Mouse (Mus musculus) E14TG2a.4 (cell line): Measurements from ENCODE around the gene Frmd6.

ENCODE experiments used
- H3K27me3 ChIP-seq: 2 replicates; pipeline ENCODE4 v1.6.1; 2014; ENCODE audit warnings: low read length, control low read depth; ENCODE audit not compliant: insufficient read depth
- H3K36me3 ChIP-seq: 2 replicates; pipeline ENCODE4 v1.6.1; 2014; ENCODE audit warnings: low read length, control low read depth; ENCODE audit not compliant: insufficient read depth
- H3K4me1 ChIP-seq: replicated peaks from 2 replicates; pipeline ENCODE4 v1.6.1; 2014; ENCODE audit warnings: low read depth, low read length, control low read depth
- H3K4me3 ChIP-seq: replicated peaks from 2 replicates; pipeline ENCODE4 v1.5.1; 2014; ENCODE audit warnings: mild to moderate bottlenecking, low read length
- H3K9me3 ChIP-seq: 2 replicates; pipeline ENCODE4 v1.6.1; 2014; ENCODE audit warnings: low read length, control low read depth
- CTCF ChIP-seq: conservative IDR thresholded peaks from 2 replicates; pipeline ENCODE4 v1.5.1; 2014; ENCODE audit warnings: low read length
- NANOG ChIP-seq: IDR thresholded peaks from 2 replicates; pipeline ENCODE4 v1.6.1; 2014; ENCODE audit warnings: borderline replicate concordance, low read length, mixed read lengths
- POU5F1 ChIP-seq: IDR thresholded peaks from 2 replicates; pipeline ENCODE4 v1.6.1; 2014; ENCODE audit warnings: low read length, borderline replicate concordance

Frmd6 gene

DNA sequence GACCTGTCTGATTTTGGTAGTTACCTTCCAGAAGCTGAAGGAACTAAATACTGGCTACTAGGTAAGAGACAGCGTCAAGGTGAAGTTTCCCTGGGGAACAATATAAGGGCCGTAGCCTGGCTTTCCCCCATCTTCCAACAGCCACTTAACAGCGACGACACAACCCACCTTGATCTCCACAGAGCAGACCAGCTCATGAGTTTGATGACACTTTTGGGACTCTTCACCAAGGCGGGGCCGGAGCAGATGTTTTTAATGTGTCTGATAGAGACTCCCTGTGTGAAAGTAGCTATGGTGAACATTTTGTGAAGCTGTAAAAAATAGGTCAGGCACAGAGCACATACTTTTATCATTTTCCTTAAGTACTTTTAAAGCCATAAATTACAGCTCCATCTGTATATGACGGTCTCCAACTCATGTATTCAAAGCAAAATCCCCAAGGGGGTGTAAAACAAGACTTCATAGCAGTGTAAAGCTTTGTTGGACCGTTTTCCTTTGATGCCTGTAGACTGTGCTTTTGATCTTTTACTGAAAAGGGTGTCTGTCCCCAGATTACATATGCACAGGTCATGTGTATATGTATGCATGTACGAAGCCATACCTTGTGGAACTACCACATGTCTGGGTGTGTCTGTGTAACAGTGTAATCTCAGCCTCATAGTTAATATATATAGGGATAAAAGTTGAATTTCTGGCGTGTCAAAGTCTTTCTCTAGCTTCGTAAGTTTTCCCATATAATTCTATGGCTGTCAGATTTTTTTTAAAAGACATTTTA is 24.4 kb downstream of the Frmd6 start:
- TF ChIP-seq CTCF, result no peak
- no peak for TF ChIP-seq POU5F1
- no peak for TF ChIP-seq NANOG
- Histone ChIP-seq H3K4me3 (no peak overlapping the region), H3K27me3 (no peaks in the 10 kb centered on the region)

DNA sequence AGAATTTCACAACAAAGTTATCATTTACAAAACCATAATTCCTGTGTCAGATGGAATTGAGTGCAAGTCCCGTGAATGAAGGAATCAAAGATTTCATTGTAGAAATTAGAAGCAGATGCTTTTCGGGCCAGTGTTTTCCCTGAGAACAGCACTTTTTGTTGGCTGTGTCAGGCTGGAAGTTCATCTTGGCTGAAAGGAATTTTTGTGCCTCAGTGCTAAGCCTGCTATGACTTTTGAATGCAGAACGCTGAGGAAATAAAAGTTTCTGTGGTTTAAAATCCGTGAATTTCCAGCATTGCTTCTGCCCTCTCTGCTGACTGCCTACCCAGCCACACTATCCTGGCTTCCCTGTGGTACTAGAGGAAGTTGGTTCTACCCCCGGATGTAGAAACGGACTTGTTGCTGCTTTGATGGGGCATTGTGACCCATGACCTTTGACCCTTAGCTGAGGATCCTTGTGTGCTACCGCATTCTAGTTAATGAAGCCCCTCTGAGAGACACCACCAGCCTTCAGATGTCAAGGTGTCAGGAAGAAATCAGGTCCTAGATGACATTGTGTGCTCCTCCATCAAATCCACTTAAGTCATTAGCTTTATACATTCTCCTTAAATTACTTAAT is 26.1 kb downstream of the Frmd6 start:
- peaks cover 4% of the 10 kb centered on the region; the same call in 1 of the 2 replicates for H3K4me1 ChIP-seq
- no peaks in the 10 kb centered on the region for H3K9me3 ChIP-seq
- no peaks in the 10 kb centered on the region for H3K27me3 ChIP-seq
- TF ChIP-seq NANOG, result no peak
- no peak for TF ChIP-seq CTCF
- no peak for TF ChIP-seq POU5F1
- H3K4me3 ChIP-seq, result no peak overlapping the region
- H3K36me3 ChIP-seq, result no peaks in the 10 kb centered on the region

More for the DNA sequence above, 24.4 kb downstream of the Frmd6 start:
- peaks cover 4% of the 10 kb centered on the region; the same call in 1 of the 2 replicates for H3K4me1 ChIP-seq
- no peaks in the 10 kb centered on the region for H3K9me3 ChIP-seq
- H3K36me3 ChIP-seq, result no peaks in the 10 kb centered on the region

DNA sequence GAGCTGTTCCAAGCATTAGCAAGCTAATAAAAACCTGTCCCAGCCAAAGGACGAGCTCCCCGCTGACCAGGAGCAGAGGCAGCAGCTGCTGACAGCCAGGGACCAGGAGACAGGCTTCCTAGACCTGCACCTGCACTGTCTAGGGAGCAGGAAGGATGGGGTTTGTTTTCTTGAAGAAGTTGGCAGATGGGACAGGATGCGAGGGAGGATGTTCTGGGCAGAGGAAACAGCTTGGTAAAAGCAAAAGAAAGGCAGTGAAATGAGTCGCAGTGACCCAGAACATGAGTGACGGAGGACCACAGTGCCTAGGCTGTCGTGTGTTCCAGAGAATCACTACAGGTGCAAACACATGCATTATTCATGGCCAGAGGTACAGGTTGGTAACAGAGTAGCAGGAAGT is 27.7 kb downstream of the Frmd6 start:
- peaks cover 4% of the 10 kb centered on the region; the same call in 1 of the 2 replicates for H3K4me1 ChIP-seq

DNA sequence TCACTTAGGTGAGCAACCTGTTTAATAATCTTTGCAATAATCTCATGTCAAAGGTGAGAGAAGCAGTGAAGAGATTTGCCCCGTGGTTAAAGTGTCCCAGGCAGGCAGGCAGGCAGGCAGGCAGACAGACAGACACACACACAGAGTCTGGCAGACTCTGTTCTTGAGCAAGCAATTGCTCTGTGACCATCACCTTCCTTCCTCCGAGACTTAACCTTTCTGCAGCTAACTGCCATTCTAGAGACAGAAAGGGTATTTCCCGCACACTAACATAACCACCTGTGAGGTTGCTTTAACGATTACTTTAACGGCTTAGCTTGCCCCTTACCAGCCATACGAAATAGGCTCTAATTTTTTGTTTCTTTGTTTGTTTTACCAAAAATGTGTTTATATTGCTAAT is 30.4 kb downstream of the Frmd6 start:
- no peaks in the 10 kb centered on the region for H3K27me3 ChIP-seq
- no peaks in the 10 kb centered on the region for H3K36me3 ChIP-seq
- no peaks in the 10 kb centered on the region for H3K9me3 ChIP-seq
- TF ChIP-seq NANOG (no peak), CTCF (no peak), POU5F1 (no peak)
- H3K4me3 ChIP-seq, result no peak overlapping the region
- H3K4me1 ChIP-seq, result peaks cover 4% of the 10 kb centered on the region; the same call in 1 of the 2 replicates

More for the DNA sequence above, 27.7 kb downstream of the Frmd6 start:
- H3K36me3 ChIP-seq, result no peaks in the 10 kb centered on the region
- no peaks in the 10 kb centered on the region for H3K27me3 ChIP-seq
- H3K4me3 ChIP-seq, result no peak overlapping the region
- H3K9me3 ChIP-seq, result no peaks in the 10 kb centered on the region
- no peak for TF ChIP-seq POU5F1
- no peak for TF ChIP-seq CTCF
- TF ChIP-seq NANOG, result no peak

DNA sequence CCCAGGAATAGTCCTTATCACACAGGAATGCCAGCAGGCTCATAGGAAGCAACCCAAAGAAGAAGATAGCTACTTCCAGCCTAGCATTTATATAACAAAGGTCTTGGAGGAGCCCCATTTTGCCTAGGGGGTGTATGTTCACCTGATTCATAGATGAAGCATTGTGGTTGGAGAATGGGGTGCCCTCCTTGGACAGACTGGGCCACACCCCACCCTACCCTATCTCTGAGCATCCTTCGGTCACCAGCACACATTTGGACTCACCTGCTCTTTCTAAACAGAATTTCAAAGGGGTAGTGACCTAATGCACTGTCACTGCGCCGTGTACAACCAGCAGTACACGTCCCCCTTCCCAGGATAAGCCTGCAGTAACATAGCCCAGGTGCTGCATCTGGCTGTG is 31.5 kb downstream of the Frmd6 start:
- H3K9me3 ChIP-seq, result no peaks in the 10 kb centered on the region
- no peaks in the 10 kb centered on the region for H3K36me3 ChIP-seq
- no peak for TF ChIP-seq CTCF
- TF ChIP-seq POU5F1, result no peak
- no peak for TF ChIP-seq NANOG
- H3K4me1 ChIP-seq, result peaks cover 4% of the 10 kb centered on the region; the same call in 1 of the 2 replicates
- H3K4me3 ChIP-seq, result no peak overlapping the region
- no peaks in the 10 kb centered on the region for H3K27me3 ChIP-seq

DNA sequence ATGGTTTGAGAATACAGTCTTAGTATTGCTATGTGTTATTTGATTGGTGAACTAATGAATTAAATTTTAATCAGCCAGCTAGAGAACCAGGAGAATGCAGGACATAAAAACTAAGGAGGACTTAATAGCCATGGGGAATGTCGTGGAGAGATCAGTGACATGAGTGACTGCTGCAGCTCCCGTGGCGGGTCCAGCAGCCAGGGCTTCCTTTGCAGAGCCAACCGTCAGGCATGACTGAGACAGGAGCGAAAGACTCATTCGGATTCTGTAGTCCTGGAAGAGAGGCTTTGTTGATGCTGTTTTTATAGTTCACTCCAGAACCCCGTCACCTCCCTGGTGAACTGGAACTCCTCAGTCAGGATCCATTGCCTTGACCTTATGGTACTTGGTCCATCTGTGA is 38.0 kb downstream of the Frmd6 start:
- Histone ChIP-seq H3K4me1 (no peaks in the 10 kb centered on the region), H3K9me3 (no peaks in the 10 kb centered on the region), H3K4me3 (no peak overlapping the region), H3K27me3 (no peaks in the 10 kb centered on the region), H3K36me3 (no peaks in the 10 kb centered on the region)
- TF ChIP-seq CTCF, result no peak
- no peak for TF ChIP-seq POU5F1
- no peak for TF ChIP-seq NANOG

DNA sequence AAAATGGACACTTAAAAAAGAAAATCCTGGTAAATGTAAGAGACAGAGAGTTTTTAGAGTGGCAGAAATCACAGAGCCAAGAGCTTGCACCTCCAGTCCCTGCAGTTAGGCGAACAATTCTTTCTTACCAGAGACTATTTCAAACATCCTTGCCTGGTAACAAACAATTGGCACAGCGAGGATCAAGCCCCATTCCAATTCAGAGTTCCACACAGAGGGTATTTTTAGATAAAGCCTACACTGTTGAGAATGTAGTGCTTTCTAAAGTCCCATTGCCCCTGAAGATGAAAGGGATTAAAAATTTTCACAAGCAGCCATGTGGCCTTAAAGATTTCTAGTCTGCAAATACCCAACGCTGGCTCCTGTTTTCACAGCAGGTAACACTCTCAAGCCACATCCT is 42.5 kb downstream of the Frmd6 start:
- Histone ChIP-seq H3K4me3 (no peak overlapping the region), H3K27me3 (no peaks in the 10 kb centered on the region), H3K4me1 (no peaks in the 10 kb centered on the region), H3K9me3 (no peaks in the 10 kb centered on the region), H3K36me3 (no peaks in the 10 kb centered on the region)
- TF ChIP-seq NANOG, result no peak

DNA sequence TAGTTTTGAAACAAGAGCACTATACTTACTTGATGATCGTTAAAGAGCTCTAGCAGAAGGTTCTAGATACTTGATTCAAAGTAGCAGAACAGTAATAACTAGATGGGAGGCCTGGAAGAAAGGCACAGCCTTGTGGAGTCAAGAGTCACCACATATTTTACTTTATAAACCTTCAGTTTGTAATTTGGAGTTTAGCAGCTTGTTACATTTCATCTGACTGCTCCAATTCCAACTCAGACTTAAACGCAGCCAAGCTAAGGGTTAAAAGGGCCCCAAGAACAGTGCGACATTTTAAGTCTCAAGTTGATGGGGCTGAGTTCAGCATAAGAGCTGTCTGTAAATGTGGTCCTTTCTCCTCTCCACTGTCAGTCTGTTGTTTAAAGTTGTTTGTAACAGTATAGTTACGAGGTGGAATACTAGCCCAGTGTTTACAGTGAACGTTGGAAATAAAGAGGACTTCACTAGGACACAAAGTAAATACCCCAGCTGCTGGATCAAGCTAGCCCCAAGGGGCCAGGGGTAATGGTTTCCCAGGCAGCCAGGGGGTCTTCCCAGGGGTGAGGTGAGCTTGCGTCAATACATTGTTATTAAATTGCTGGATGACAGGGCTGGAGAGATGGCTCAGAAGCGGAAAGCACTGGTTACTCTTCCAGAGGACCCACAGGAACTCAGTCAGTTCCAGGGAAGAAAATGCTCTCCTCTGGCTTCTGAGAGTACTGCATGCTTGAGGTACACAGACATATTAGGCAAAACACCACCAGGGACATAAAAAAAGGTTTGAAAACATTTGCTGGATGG is 43.1 kb downstream of the Frmd6 start:
- no peaks in the 10 kb centered on the region for H3K9me3 ChIP-seq
- no peaks in the 10 kb centered on the region for H3K4me1 ChIP-seq
- no peak overlapping the region for H3K4me3 ChIP-seq
- H3K36me3 ChIP-seq, result no peaks in the 10 kb centered on the region
- TF ChIP-seq POU5F1 (no peak), NANOG (no peak), CTCF (no peak)
- no peaks in the 10 kb centered on the region for H3K27me3 ChIP-seq
